ENCODE assay signal across 8 mouse cellular contexts in the genomic region with DNA sequence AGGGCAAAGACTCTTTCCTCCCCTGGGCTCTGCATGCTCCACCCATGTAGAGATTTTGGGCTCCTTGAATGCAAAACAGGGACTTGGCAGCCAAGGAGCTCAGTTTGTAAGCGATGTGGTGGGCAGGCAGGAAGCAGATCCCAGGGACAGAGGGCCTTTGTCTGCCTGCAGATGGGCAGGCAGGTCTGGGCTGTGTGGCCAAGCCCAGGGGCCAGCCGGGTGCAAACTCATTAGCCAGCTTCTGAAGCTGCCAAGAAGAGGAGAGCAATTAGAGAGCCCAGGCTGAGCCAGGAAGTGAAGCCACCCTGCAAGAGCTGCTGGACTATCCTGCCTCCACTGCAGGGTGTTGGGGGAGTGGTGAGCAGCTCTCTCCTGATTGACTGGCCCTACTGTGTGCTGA. TPM values are rescaled to one million over a fixed set of nuclear protein-coding genes. Genes with fewer than 3 reads are reported as not detected.
A peak's percentile ranks its signal among the peaks of the same experiment; 100 is the strongest.
DNase-seq lines count a peak whose midpoint lies in the region; ATAC-seq lines count a peak whose summit lies in the region.
"Had no signal": no experiment of that assay in that cellular context is flagged by ENCODE, and none has a peak within 500 bp of the region (broad histone marks: within the 10 kb centered on the region; RNA-seq: fewer than 3 reads in every experiment).

No protein-coding gene starts in this region.

- ATAC-seq in forebrain, embryonic 11.5 days (replicated peaks; ENCODE audit: low FRiP score) = peak; percentile 58; the same call in 1 of the 2 replicates

- peaks cover 3% of the 10 kb centered on the region; the same call in 1 of the 2 replicates for H3K4me1 ChIP-seq in forebrain, embryonic 11.5 days (replicated peaks; ENCODE audit: control insufficient read depth, insufficient read depth, low read length)
- H3K4me1 ChIP-seq: stomach, embryonic 15.5 days had no signal

- H3K9ac ChIP-seq in forebrain, embryonic 11.5 days (ENCODE audit: low read length) = no peak overlapping the region
- H3K9ac ChIP-seq: stomach, embryonic 15.5 days had no signal

- WGBS in forebrain, embryonic 11.5 days = 19% methylated on average over 2 of the region's 2 CpGs

- H3K27ac ChIP-seq in forebrain, embryonic 11.5 days (ENCODE audit: low read depth, low read length) = no peak overlapping the region
- H3K27ac ChIP-seq: stomach, embryonic 15.5 days had no signal

- H3K36me3 ChIP-seq in forebrain, embryonic 11.5 days (ENCODE audit: control insufficient read depth, insufficient read depth, low read length) = no peaks in the 10 kb centered on the region
- H3K36me3 ChIP-seq: stomach, embryonic 15.5 days had no signal

- no peak overlapping the region for H3K4me3 ChIP-seq in forebrain, embryonic 11.5 days (ENCODE audit: low read depth, low read length)
- H3K4me3 ChIP-seq: stomach, embryonic 15.5 days had no signal

- H3K9me3 ChIP-seq in forebrain, embryonic 11.5 days (ENCODE audit: control insufficient read depth, low read length) = no peaks in the 10 kb centered on the region
- H3K9me3 ChIP-seq: stomach, embryonic 15.5 days had no signal

- H3K4me2 ChIP-seq in forebrain, embryonic 11.5 days (ENCODE audit: low read depth, low read length, severe bottlenecking) = no peak overlapping the region
- H3K4me2 ChIP-seq: stomach, embryonic 15.5 days had no signal

- peak; percentile 70 to 78 for DNase-seq in cerebellum, adult 18-20 months
- peak; percentile 70 for DNase-seq in forebrain, embryonic 11.5 days (ENCODE audit: low spot score)
- peak; percentile 69 to 77 for DNase-seq in layer of hippocampus, adult 8-10 months (ENCODE audit: low spot score in 2 of 2)
- peak; percentile 94 for DNase-seq in retina, postnatal 1 day
- no peak for DNase-seq in adipocyte (ENCODE audit: low spot score)
- DNase-seq in spleen, postnatal 14 days (ENCODE audit: low spot score in 2 of 2) = no peak
- DNase-seq in gastrocnemius, postnatal 4 days (ENCODE audit: low spot score in 2 of 2) = no peak

- H3K27me3 ChIP-seq in forebrain, embryonic 11.5 days (ENCODE audit: control insufficient read depth, insufficient read depth, low read length) = no peaks in the 10 kb centered on the region
- H3K27me3 ChIP-seq: stomach, embryonic 15.5 days had no signal

RNA-seq across cellular contexts. Expression of a gene that starts 28.9 kb away (rescaled TPM):
- not detected in 2 replicates for polyA plus RNA-seq in forebrain, embryonic 11.5 days (2014; fragmentation: Nextera tagmentation; extraction: Ambion mirVana)
- total RNA-seq in layer of hippocampus, adult 8-10 months (2022) = not detected
- not detected for total RNA-seq in gastrocnemius, postnatal 4 days (2021)

Comparison
In these comparisons a context has a peak if more than half of its experiments do, and no peak if none do; other contexts are left out.
1. DNase-seq: peak in cerebellum, adult 18-20 months (2 of 2), forebrain, embryonic 11.5 days (single experiment), layer of hippocampus, adult 8-10 months (2 of 2) and retina, postnatal 1 day (single experiment); none in adipocyte (single experiment), spleen, postnatal 14 days (0 of 2) and gastrocnemius, postnatal 4 days (0 of 2).